Mouse (Mus musculus): ENCODE measurements around the gene Dennd2c.

Dennd2c gene

GRCm38 (mm10) chr3:103112216-103112615 is 9.8 kb downstream of the Dennd2c start:
- no peak for DNase-seq (ENCODE audit: low spot score in 2 of 2)

DNA sequence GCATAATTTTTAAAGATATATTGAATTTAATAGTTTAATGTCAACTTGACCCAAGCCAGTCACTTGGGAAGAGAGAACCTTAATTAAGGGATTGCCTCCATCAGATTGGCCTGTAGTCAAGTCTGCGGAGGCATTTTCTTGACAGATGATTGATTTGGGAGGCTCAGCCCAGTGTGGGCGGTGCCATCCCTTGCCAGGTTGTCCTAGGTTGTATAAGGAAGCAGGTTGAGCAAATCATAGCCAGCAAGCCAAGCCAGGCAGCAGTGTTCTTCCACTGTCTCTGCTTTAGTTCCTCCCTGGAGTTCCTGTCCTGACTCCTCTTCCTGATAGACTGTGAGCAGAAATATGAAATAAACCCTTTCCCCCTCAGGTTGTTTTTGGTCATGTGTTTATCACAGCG is 21.2 kb downstream of the Dennd2c start:
- DNase-seq (ENCODE audit: low spot score in 2 of 2): no peak

DNA sequence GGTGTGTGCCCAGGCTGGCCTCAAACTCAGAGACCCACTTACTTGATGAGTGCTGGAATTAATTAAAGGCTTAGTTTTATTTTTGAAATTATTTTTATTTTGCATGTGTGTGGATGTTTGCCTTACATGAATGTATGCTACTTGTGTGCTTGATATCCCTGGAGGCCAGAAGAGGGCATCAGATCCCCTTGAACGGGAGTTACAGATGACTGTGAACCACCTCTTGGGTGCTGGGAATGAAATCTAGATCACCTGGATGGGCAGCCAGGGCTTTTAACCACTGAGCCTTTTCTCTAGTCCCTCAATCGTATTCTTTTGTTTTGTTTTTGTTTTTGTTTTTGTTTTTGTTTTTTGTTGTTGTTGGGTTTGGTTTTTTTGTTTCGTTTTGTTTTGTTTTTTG is 23.7 kb downstream of the Dennd2c start:
- no peak for DNase-seq (ENCODE audit: low spot score in 2 of 2)

DNA sequence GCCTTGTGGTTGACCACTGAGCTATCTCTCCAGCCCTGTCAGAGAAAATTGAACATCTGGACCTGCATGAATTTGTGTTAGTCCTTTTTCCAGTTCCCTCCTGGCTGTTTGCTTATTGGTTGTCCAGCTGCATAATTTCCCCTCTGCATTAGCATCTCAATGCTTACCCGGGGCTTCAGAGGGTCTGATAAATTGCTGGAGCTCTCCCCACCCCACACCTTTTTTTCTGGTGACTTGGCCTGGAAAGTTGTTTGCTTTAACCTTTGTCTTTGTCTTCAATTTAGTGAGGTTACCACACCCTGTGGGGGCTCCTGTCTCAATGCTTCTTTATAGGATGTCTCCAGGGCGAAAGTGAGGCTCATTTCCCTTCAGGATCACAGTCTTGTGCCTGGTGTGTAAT is 24.8 kb downstream of the Dennd2c start:
- no peak for DNase-seq (ENCODE audit: low spot score in 2 of 2)

- no peak for DNase-seq (ENCODE audit: low spot score in 2 of 2)
Observed at GRCm38 (mm10) chr3:103127721-103128120, 25.3 kb downstream of the Dennd2c start.

DNA sequence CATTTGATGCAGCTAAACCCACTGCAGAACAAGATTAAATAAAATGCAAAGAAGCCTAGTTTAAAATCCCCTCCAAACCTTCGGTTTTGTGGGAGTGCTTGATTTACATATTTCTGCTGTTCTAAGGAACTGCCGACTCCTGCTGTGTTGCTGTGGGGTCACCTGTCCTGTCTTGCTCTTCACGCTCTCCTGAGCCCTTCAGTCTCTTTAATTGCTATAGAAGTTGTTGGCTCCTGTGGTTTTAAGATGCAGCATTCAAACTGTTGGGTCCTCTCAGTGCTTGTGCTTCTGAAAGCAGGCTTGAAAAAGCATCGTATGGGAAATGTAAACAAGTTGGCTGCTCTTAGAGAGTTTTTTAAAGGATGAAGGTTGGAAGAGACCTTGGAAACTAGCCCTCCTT is 25.8 kb downstream of the Dennd2c start:
- DNase-seq (ENCODE audit: low spot score in 2 of 2): no peak

DNA sequence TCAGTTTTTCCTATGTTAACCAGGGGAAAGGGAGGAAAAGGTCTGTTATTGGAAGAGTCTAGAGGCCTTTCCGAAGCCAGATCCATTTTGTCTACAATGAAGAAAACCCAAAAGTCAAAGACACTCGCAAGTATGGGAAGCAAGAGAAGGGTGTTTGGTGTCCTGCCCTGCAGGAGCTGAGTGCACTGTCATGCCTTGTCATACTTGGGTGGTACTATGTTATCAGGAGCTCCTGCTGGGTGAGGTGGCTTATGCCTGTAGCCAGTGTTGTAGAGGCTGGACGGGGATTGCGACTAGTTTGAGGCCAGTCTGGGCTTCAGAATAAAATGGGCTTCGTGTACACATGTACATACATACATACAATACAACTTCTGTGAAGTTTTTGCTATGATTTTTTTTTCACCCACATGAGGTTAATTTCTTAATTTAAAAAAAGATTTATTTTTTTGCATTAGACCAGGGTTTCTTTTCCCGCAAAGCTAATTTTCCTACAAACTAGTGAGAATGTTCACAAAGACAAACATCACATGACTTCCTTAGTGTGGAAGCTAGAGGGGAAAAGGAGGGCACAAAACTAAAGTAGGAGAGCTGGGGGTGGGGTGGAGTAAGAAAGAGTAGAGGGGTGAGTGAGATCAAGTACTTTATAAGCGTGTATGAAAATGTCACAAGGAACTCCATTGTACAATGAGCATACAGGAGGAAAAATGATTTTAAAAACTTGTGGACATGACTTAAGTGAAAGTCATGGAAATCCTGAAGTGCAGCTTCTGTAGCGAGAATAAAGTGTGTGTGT is 27.2 kb downstream of the Dennd2c start:
- DNase-seq (ENCODE audit: low spot score in 2 of 2): no peak

DNA sequence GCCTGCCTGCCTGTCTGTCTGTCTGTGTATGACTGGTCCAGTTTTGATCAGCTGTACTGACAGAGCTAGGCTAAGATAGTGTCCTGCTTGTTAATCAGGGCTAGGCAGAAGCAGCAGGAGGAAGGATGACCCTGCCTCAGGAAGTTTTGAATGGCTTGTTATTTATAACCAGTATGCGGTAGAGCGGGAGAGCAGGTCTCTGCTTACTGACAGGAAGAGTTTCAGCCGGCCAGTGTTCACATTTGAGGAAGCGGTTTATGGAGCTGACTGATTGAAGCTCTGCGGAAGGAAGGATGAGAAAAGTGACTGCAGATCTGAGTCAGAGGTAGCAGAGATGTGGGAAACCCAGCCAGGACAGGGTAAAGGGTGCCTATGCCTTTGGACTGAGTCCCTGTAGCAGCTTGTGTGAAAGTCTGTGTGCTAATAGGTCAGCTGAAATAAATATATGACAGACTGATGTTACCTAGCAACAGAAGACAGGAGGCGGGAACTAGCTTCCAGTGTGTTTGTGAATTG is 27.9 kb downstream of the Dennd2c start:
- no peak for DNase-seq (ENCODE audit: low spot score in 2 of 2)

DNA sequence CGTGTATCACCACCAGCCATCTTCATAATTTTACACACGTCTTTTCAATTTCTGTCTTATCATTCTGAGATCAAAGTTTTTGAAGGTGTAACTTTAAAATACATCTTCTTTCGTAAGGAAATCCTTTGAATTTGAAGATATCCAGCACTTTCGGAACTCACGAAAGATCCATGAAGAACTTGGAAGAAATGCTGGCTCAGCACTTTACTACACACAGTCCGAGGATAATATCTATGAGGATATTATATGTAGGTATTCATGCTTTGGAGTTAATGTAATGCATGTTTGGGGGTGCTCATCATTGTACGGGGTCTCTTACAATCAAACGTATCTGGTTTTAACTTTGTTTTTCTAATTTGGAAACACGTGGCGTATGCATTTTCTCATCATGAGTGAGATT is 30.7 kb downstream of the Dennd2c start:
- no peak for DNase-seq (ENCODE audit: low spot score in 2 of 2)

DNA sequence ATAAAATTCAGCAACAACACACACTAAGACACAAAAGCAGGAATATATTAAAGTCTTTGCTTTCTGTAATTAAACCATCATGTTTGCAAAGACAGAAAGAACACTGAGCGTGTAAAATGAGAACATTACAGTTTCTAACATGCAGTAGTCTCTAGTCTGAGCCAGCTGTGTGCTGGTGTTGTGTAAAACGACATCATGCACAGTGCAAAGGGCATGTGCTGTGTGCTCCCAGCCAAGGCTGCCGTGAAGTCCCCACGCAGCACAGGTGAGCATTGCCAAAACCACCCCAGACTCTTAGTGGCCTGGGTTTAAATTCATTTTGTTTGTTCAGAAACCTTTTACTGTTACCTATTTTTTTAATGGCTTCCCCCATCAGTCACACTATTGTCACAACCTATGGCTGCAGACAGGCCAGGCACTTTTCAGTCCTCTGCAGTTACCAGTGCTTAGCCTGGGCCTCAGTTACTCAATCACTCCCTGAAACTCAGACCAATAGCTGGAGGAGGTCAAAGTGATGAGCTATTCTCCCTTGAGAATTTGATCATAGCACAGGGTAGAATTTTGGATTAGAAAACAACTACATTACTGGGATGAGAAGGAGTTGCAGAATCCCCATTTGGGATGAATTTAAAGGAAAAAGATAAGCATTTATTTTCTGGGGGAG is 34.1 kb downstream of the Dennd2c start:
- DNase-seq (ENCODE audit: low spot score in 2 of 2): no peak

DNA sequence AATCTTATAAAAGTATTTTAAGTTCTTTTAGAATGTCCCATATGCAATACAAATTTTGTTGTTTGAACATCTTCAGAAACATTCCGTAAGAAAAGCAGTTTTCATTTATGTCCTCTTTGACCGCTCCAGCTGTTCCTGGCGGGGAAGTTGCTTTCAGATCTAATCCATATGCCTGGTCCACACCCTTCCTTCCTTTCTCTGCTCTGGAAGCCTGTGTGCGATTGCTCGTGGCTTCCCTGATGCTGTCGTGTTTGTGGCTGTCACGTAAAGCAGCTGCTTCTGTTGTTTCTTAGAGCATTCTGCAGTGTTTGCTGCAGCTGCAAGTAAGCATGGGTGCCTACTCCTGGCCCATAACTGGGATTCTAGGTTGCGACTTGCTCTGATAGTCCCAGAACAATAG is 36.6 kb downstream of the Dennd2c start:
- no peak for DNase-seq (ENCODE audit: low spot score in 2 of 2)

DNA sequence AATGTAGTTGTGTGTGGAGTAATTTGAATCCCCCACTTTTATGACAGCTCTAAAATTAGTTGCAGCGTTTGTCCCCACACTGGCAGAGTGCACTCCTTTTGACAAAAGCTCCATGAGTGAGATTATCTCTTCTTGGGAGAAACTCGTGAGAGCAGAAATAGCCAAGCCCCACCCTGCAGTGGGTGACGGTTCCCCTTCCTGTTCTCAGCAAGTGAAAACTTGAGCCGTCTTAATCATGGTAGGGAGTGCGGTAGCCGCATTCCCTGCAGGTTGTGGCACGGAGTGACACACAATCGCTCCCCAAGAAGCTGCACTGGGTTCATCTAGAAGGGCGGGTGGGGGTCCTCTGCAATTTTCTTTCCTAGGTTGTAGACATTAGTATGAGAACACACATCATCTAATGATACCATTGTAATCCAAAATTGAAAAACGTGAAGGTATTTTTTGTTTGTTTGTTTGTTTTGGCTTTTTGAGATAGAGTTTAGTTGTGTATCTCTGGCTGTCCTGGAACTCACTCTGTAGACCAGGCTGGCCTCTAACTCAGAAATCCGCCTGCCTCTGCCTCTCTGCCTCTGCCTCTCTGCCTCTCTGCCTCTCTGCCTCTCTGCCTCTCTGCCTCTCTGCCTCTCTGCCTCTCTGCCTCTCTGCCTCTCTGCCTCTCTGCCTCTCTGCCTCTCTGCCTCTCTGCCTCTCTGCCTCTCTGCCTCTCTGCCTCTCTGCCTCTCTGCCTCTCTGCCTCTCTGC is 37.9 kb downstream of the Dennd2c start:
- peak in 1 of 2 experiments; percentile 18 for DNase-seq (ENCODE audit: low spot score in 2 of 2)

- no peak for DNase-seq (ENCODE audit: low spot score in 2 of 2)
Observed at GRCm38 (mm10) chr3:103141287-103141686, 38.9 kb downstream of the Dennd2c start.

GRCm38 (mm10) chr3:103142366-103142765 is 40.0 kb downstream of the Dennd2c start:
- no peak for DNase-seq (ENCODE audit: low spot score in 2 of 2)

- DNase-seq (ENCODE audit: low spot score in 2 of 2): no peak
Observed at GRCm38 (mm10) chr3:103145336-103145735, 42.9 kb downstream of the Dennd2c start.

DNA sequence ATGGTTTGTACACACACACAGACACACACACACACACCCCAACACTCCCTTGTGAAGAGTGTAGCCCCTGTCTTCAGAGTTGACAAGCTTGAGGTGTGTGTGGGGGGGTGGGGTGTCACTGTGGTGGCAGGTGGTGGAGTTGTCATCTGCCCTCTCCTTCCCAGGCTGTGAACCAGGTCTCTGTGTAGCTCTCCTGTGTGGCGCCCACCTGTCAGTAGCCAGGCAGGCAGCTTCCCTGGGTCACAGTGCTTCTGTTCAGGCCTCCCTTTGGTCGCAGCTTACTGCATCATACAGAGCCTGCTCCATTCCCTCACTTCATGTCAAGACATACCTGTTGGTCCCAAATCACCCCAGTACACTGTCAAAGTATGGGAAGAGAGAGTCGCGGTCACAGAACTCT is 43.4 kb downstream of the Dennd2c start:
- DNase-seq (ENCODE audit: low spot score in 2 of 2): no peak

GRCm38 (mm10) chr3:103146330-103147166 is 44.1 kb downstream of the Dennd2c start:
- DNase-seq (ENCODE audit: low spot score in 2 of 2): no peak

- DNase-seq (ENCODE audit: low spot score in 2 of 2): no peak
Observed at GRCm38 (mm10) chr3:103147775-103148174, 45.4 kb downstream of the Dennd2c start.

GRCm38 (mm10) chr3:103148941-103149340 is 46.5 kb downstream of the Dennd2c start:
- no peak for DNase-seq (ENCODE audit: low spot score in 2 of 2)

- no peak for DNase-seq (ENCODE audit: low spot score in 2 of 2)
Observed at GRCm38 (mm10) chr3:103153761-103154160, 51.4 kb downstream of the Dennd2c start.

DNA sequence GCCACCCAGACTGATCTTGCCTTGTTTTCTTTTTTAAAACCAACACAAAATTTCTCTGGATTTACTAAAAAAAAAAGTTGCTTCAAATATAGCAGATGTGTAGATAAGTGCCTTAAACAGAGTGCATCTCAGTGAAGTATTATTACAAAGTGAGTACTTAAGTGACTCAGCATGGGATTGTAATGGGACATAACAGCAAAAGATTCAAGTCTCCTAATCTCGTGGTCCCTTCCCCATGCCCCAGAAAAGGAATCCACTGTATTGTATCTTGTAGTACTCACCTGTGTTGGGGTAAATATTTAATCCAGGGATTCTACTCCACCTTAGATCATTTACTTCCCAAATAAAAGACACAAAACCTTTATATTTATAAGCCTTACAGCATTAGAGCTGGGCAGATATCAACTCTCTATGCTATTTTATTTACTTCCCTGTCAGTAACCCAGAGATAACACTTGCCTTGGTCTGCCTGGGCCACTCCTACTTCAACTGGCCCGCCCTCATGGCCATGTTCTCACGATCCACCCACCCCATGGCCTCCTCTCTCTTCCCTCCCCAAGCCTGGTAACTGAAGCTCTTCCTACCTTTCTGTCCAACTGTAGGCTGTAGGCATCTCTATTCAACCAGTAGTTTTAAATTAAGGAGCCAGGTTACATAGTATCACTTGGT is 57.0 kb downstream of the Dennd2c start:
- DNase-seq (ENCODE audit: low spot score in 2 of 2): no peak

Measured in frontal cortex, postnatal 10 days (tissue).